Mouse (Mus musculus): ENCODE measurements around the gene Cpt1c.
"Not testable (repeated sequence)": the region's sequence is repeated elsewhere in the genome, so short reads cannot be mapped to it uniquely, and the experiment has no call there.

The Cpt1c gene

GRCm38 (mm10) chr7:44974383-44975116 lies at the start of gene Cpt1c:
Gene Cpt1c (minus strand): TSS chr7:44974851.
- DNase-seq (ENCODE audit: low read depth, low spot score), result peak; percentile 85

- not testable (repeated sequence) for DNase-seq (ENCODE audit: low read depth, low spot score)
These were observed 49.1 kb upstream of the Cpt1c start for GRCm38 (mm10) chr7:45023711-45024110.

GRCm38 (mm10) chr7:45020225-45020624 lies 45.6 kb upstream of the Cpt1c start:
- no peak for DNase-seq (ENCODE audit: low read depth, low spot score)

GRCm38 (mm10) chr7:45019031-45019571 lies 44.5 kb upstream of the Cpt1c start:
- DNase-seq (ENCODE audit: low read depth, low spot score), result no peak

GRCm38 (mm10) chr7:45017242-45018061 lies 42.8 kb upstream of the Cpt1c start, which contains the start of gene Rras:
Gene Rras (plus strand): TSS chr7:45017961.
- DNase-seq (ENCODE audit: low read depth, low spot score), result peak; percentile 97

- DNase-seq (ENCODE audit: low read depth, low spot score), result no peak
These were observed 42.1 kb upstream of the Cpt1c start for GRCm38 (mm10) chr7:45016761-45017160.

GRCm38 (mm10) chr7:45015957-45016612 lies 41.4 kb upstream of the Cpt1c start, which contains the start of gene Scaf1:
Gene Scaf1 (minus strand): TSS chr7:45016363.
- peak; percentile 99 for DNase-seq (ENCODE audit: low read depth, low spot score)

GRCm38 (mm10) chr7:45015344-45015956 lies 40.8 kb upstream of the Cpt1c start:
- no peak for DNase-seq (ENCODE audit: low read depth, low spot score)

- no peak for DNase-seq (ENCODE audit: low read depth, low spot score)
These were observed 39.4 kb upstream of the Cpt1c start for GRCm38 (mm10) chr7:45014096-45014451.

- no peak for DNase-seq (ENCODE audit: low read depth, low spot score)
These were observed 38.9 kb upstream of the Cpt1c start for GRCm38 (mm10) chr7:45013366-45014095.

- no peak for DNase-seq (ENCODE audit: low read depth, low spot score)
These were observed 38.2 kb upstream of the Cpt1c start for GRCm38 (mm10) chr7:45012824-45013223.

- no peak for DNase-seq (ENCODE audit: low read depth, low spot score)
These were observed 37.4 kb upstream of the Cpt1c start for GRCm38 (mm10) chr7:45012011-45012410.

GRCm38 (mm10) chr7:45008411-45008810 lies 33.8 kb upstream of the Cpt1c start:
- DNase-seq (ENCODE audit: low read depth, low spot score), result no peak

- no peak for DNase-seq (ENCODE audit: low read depth, low spot score)
These were observed 33.2 kb upstream of the Cpt1c start for GRCm38 (mm10) chr7:45007846-45008245.

GRCm38 (mm10) chr7:45007141-45007540 lies 32.5 kb upstream of the Cpt1c start:
- no peak for DNase-seq (ENCODE audit: low read depth, low spot score)

- DNase-seq (ENCODE audit: low read depth, low spot score), result no peak
These were observed 31.9 kb upstream of the Cpt1c start for GRCm38 (mm10) chr7:45006503-45006902.

GRCm38 (mm10) chr7:45005321-45005992 lies 30.8 kb upstream of the Cpt1c start:
- DNase-seq (ENCODE audit: low read depth, low spot score), result no peak

GRCm38 (mm10) chr7:45004546-45004945 lies 29.9 kb upstream of the Cpt1c start:
- DNase-seq (ENCODE audit: low read depth, low spot score), result no peak

- DNase-seq (ENCODE audit: low read depth, low spot score), result no peak
These were observed 27.8 kb upstream of the Cpt1c start for GRCm38 (mm10) chr7:45002440-45002839.

GRCm38 (mm10) chr7:45000539-45001114 lies 26.0 kb upstream of the Cpt1c start:
- DNase-seq (ENCODE audit: low read depth, low spot score), result no peak

All from forelimb bud, embryonic 11.5 days (tissue).